Mouse (Mus musculus) embryonic facial prominence, embryonic 14.5 days (tissue): ENCODE results near the gene Pate4. TPM values are rescaled to one million over a fixed set of nuclear protein-coding genes. Genes with fewer than 3 reads are reported as not detected.

Experiments
- ATAC-seq: fragments of 200-750 bp; cut with Nextera tagmentation; 2 replicates; pipeline ENCODE4 v1.8.0; 2017; ENCODE audit warnings: low read depth, moderate number of reproducible peaks, moderate TSS enrichment
- DNase-seq: peaks from one replicate; pipeline ENCODE4 v3.0.0-alpha.2; 2015; ENCODE audit warnings: low spot score
- H3K27ac ChIP-seq: fragments of 300-500 bp; sonication (generic); replicated peaks from 2 replicates; pipeline ENCODE4 v1.5.1; 2014; ENCODE audit warnings: low read depth, mild to moderate bottlenecking, low read length, moderate library complexity
- H3K27me3 ChIP-seq: fragments of 300-500 bp; sonication (generic); replicated peaks from 2 replicates; pipeline ENCODE4 v1.6.1; 2014; ENCODE audit warnings: low read length; ENCODE audit not compliant: control insufficient read depth, insufficient read depth
- H3K36me3 ChIP-seq: fragments of 300-500 bp; sonication (generic); 2 replicates; pipeline ENCODE4 v1.6.1; 2014; ENCODE audit warnings: low read length, mixed read lengths; ENCODE audit not compliant: control insufficient read depth, insufficient read depth
- H3K4me1 ChIP-seq: fragments of 300-500 bp; sonication (generic); 2 replicates; pipeline ENCODE4 v1.6.1; 2014; ENCODE audit warnings: antibody characterized with exemption, low read length; ENCODE audit not compliant: control insufficient read depth, insufficient read depth
- H3K4me2 ChIP-seq: fragments of 300-500 bp; sonication (generic); 2 replicates; pipeline ENCODE4 v1.6.1; 2014; ENCODE audit warnings: low read depth, mild to moderate bottlenecking, low read length, moderate library complexity, mixed read lengths
- H3K4me3 ChIP-seq: fragments of 300-500 bp; sonication (generic); 2 replicates; pipeline ENCODE4 v1.5.1; 2014; ENCODE audit warnings: low read depth, mild to moderate bottlenecking, low read length
- H3K9ac ChIP-seq: fragments of 300-500 bp; sonication (generic); 2 replicates; pipeline ENCODE4 v1.6.1; 2014; ENCODE audit warnings: low read depth, mild to moderate bottlenecking, low read length, moderate library complexity, mixed read lengths
- H3K9me3 ChIP-seq: fragments of 300-500 bp; sonication (generic); 2 replicates; pipeline ENCODE4 v1.6.1; 2016; ENCODE audit warnings: low read length; ENCODE audit not compliant: control insufficient read depth
- WGBS: fragments of 180-500 bp; shearing (Covaris S2); extraction: QIAGEN DNeasy Blood & Tissue Kit; methylation state at CpG from one replicate; pipeline ENCODE4 v1.1.7; 2014; 5-methylcytosine and 5-hydroxymethylcytosine counted together
- polyA plus RNA-seq: library from polyadenylated mRNA; unstranded; fragments of >200 nt; fragmentation: Nextera tagmentation; extraction: Ambion mirVana; gene quantifications from 2 replicates; pipeline ENCODE4 v1.2.1, GENCODE M21; 2014

Pate4 gene
- polyA plus RNA-seq, 1 experiment from 2014 or later, result not detected

DNA sequence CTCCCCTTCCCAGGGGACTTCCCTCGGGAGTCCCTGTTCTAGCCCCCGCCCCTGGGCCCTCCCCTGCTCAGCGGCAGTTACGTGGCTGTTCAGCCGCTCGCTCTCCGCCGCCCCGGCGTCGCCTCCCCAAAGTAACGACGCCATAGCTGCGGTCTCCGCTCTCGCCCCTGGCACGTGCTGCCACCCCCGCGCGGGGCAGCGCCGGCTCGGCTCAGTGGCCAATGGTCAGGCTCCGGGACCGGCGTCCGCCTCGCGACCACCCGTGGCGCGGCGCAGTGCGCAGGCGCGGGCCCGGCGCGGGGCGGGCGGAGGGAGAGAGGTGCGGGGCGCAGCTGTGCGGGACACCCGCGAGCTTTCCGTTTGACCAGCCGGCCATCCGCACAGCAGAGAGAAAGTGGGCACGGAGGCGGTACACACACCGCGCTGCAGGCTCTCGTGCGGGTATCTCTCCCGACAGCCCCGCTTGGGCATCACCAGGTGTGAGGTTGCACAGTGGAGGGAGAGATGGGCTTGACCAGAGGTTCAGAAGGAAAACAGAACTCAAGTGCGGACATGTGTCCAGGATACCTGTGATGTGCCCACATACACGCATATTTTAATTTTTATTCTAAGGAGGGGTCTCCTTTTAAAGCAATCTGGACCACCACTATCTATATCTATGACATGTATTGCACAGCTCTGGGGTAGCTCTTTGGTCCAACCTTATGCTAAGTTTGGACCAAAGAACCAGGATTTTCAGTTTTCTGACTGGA is 53.3 kb downstream of the Pate4 start, which contains the start of the genes Ddx25 and Pus3:
Ddx25 (minus strand) TSS at position 272 of the 752 bp plus-strand sequence.
Pus3 (plus strand) TSS at position 339 of the 752 bp plus-strand sequence.
- DNase-seq (peak; percentile 48), ATAC-seq (peak; percentile 80)
- Histone ChIP-seq H3K9ac (peak within 1 kb of the TSS; percentile 76), H3K9me3 (no peaks in the 10 kb centered on the region), H3K27ac (peak within 1 kb of the TSS; percentile 73), H3K27me3 (no peaks in the 10 kb centered on the region), H3K4me1 (peaks cover 8% of the 10 kb centered on the region), H3K4me3 (peak within 1 kb of the TSS; percentile 61), H3K4me2 (peak within 1 kb of the TSS; percentile 99), H3K36me3 (peaks cover 16% of the 10 kb centered on the region)
- WGBS, result under 1% methylated on average over 41 of the region's 59 CpGs

Other genes starting within 250 kb of the Pate4 start
- gene Cdon, start 190.8 kb downstream of the Pate4 start, polyA plus RNA-seq, result 15.8 and 19.7 TPM in 2 replicates
- not detected in 2 replicates for gene Gm1113, start 93.7 kb downstream of the Pate4 start, polyA plus RNA-seq
- 3.7 and 4.9 TPM in 2 replicates for gene Ddx25, start 53.4 kb downstream of the Pate4 start, polyA plus RNA-seq
- 18.0 and 20.2 TPM in 2 replicates for gene Pus3, start 53.3 kb downstream of the Pate4 start, polyA plus RNA-seq
- gene Pate2, start 41.7 kb downstream of the Pate4 start, polyA plus RNA-seq, result 0.24 and 0.61 TPM in 2 replicates
- gene Hyls1, start 41.5 kb downstream of the Pate4 start, polyA plus RNA-seq, result 17.4 and 18.4 TPM in 2 replicates
- gene Pate3, start 36.3 kb upstream of the Pate4 start, polyA plus RNA-seq, result 0.16 TPM in 1 of 2 replicates, not detected in the other
- not detected in 2 replicates for gene Pate1, start 75.4 kb upstream of the Pate4 start, polyA plus RNA-seq
- gene Gm17677, start 129.1 kb upstream of the Pate4 start, polyA plus RNA-seq, result not detected in 2 replicates
- gene Gm17727, start 166.2 kb upstream of the Pate4 start, polyA plus RNA-seq, result not detected in 2 replicates
- gene Gm27235, start 178.2 kb upstream of the Pate4 start, polyA plus RNA-seq, result not detected in 2 replicates
- gene D730048I06Rik, start 178.2 kb upstream of the Pate4 start, polyA plus RNA-seq, result not detected in 2 replicates
- gene 9230110F15Rik, start 232.2 kb upstream of the Pate4 start, polyA plus RNA-seq, result not detected in 2 replicates